Mouse (Mus musculus): ENCODE measurements around the gene Sec22c.
A peak's percentile ranks its signal among the peaks of the same experiment; 100 is the strongest.

Sec22c gene

DNA sequence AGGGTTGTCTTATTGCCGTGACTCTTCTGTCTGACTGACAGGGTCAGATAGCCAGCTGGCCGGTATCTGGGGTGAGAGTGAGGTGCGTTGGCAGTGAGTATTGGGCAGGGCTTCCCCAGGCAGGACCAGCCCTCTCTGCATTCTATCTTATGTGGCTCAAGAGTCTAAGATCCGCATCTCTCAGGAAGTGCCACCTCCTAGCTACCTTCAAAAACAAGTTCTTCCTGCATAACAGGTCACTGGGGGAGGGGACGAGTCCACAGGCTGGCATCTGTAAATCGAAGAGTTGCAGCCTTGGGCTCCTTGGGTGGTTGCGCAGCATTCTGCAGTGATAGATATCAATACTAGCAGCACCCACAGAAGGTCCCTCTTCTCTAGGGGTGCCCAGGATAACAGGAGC is 58.3 kb downstream of the Sec22c start:
- DNase-seq (ENCODE audit: low read depth): no peak

DNA sequence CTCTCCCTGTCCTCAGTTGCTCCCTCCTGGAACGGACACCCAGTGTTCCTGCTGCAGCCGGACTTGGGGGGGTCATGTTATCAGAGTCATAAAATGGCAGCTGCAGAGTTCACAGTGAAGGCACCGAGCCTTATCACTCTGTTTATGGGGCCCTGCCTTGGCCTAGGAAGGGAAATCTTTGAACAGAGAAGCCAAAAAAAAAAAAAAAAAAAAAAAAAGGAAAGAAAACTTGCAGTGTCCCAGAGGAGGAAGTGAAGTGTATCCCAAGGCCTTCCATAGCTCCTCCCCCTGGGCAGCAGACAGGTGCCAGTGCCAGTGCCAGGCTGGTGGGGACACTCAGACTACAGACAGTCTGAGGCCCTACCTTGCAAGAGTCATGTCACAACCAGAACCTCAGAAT is 60.4 kb downstream of the Sec22c start:
- DNase-seq (ENCODE audit: low read depth): no peak

DNA sequence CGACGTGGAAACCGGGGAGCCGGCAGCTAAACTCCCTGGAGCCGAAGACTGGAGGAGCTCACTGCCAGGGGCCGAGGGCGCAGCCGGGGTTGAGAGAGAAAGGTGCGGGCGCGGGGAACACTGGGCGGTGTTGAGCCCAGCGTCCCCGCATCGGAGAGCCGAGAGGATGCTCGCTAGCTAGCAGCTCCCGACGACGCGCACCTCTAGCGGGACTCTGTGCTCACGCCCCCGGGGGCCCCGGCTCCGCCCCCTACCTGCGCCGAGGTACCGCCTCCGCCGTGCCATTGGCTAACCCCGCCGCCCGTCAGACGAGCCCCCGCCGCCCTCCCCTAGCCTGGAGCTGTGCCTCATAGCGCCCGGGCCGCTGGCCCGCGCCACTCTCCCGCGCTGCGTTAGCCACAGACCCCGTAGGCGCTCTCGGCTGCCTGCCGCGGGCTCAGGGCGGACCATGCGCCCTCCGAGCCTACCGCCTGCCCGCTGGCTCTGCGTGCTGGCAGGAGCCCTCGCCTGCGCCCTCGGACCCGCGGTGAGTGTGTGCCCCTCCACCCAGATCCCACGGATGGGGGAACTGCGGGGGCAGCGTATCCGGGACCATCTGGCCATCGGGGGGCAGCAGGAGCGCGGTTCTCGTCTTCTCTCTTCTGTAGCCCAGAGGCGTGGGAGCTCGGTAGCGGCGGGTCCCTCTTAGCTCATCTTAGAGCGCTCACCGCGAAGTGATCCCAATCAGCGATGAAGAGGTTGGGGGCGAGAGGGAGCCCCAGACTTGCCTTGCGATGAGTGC is 62.7 kb downstream of the Sec22c start, which contains the start of gene Vipr1:
Gene Vipr1, plus strand, starts transcription at position 316 of the 781 bp plus-strand sequence.
- DNase-seq (ENCODE audit: low read depth): no peak

GRCm38 (mm10) chr9:121642001-121642400 is 63.3 kb downstream of the Sec22c start, which contains the start of gene Lyzl4:
Lyzl4 (minus strand) TSS chr9:121642096.
- DNase-seq (ENCODE audit: low read depth): peak; percentile 53

- no peak for DNase-seq (ENCODE audit: low read depth)
Observed at GRCm38 (mm10) chr9:121641235-121641915, 63.9 kb downstream of the Sec22c start.

- DNase-seq (ENCODE audit: low read depth): no peak
Observed at GRCm38 (mm10) chr9:121639790-121640189, 65.5 kb downstream of the Sec22c start.

GRCm38 (mm10) chr9:121635835-121636576 is 69.3 kb downstream of the Sec22c start:
- no peak for DNase-seq (ENCODE audit: low read depth)

- no peak for DNase-seq (ENCODE audit: low read depth)
Observed at GRCm38 (mm10) chr9:121633306-121633705, 72.0 kb downstream of the Sec22c start.

GRCm38 (mm10) chr9:121632891-121633290 is 72.4 kb downstream of the Sec22c start:
- DNase-seq (ENCODE audit: low read depth): no peak

DNA sequence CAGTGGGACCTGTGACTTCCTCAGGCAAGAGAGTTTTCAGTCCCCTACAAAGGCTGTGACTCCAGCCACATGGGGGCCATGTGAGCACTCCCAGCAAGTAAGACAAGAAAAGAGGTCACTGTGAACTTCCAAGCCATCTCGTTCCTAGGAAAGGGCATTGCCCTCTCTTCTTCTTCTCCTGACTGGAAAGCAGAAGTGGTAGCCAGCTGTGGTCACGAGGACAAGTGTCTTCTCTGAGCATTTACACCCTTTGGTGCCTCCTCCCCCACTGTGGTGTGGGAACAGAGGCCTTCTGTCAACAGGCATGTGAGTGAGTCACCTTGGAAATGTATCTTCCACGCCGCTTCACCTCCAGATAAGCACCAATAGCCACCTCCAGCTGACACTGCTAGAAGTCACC is 73.3 kb downstream of the Sec22c start:
- DNase-seq (ENCODE audit: low read depth): no peak

GRCm38 (mm10) chr9:121630627-121631026 is 74.7 kb downstream of the Sec22c start:
- no peak for DNase-seq (ENCODE audit: low read depth)

Measured in NIH3T3 (cell line).